Mouse (Mus musculus) heart, adult 10 weeks (tissue): ENCODE results near the gene Olfr1504. TPM values are rescaled to one million over a fixed set of nuclear protein-coding genes. Genes with fewer than 3 reads are reported as not detected.

Experiments
- polyA plus RNA-seq: library from polyadenylated mRNA; stranded (reverse); fragments of 350-450 nt; fragmentation: Illumina TruSeq; extraction: RNeasy Lipid Tissue Mini Kit (QIAGEN cat#74804); gene quantifications from one replicate; pipeline ENCODE4 v1.2.3, GENCODE M21; 2014; ENCODE audit warnings: low read depth, low replicate concordance

Olfr1504 gene
- not detected for polyA plus RNA-seq

DNA sequence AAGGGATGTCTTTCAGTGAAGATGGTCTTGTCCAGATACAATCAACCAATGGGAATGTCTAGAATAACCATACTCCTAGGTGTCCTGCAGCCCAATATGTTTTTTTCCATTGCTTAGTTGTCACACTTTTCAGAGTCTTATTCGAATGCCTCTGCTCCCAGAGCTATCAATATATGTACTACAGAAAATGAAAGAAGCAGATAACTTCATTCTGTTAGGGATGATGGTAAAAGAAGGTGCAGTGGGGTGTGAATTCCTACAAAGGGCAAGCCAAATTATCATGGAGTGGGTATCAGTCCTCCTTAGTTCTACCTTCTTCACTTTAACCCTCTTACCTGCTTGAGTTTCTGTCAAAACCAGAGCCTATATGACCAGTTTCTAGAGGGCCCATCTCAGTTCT is at the start of gene Olfr1504:
TSS of gene Olfr1504 (minus strand) at position 101 of the 400 bp plus-strand sequence.

GRCm38 (mm10) chr19:13913230-13913629 is 15.5 kb upstream of the Olfr1504 start, which contains the start of gene Olfr1505:
TSS of gene Olfr1505 (plus strand) at chr19:13913530.

GRCm38 (mm10) chr19:13861495-13861894 is 36.2 kb downstream of the Olfr1504 start, which contains the start of gene Olfr1502:
TSS of gene Olfr1502 (plus strand) at chr19:13861795.

GRCm38 (mm10) chr19:13850592-13850991 is 47.1 kb downstream of the Olfr1504 start, which contains the start of gene Olfr1501:
TSS of gene Olfr1501 (minus strand) at chr19:13850692.

Other genes with a start within 250 kb of the Olfr1504 start
- not detected for gene Olfr1490, start 246.8 kb downstream of the Olfr1504 start, polyA plus RNA-seq
- gene Olfr1491, start 200.7 kb downstream of the Olfr1504 start, polyA plus RNA-seq, result not detected
- gene Olfr1493-ps1, start 174.7 kb downstream of the Olfr1504 start, polyA plus RNA-seq, result not detected
- not detected for gene Olfr1494, start 158.2 kb downstream of the Olfr1504 start, polyA plus RNA-seq
- not detected for gene Olfr1495, start 133.3 kb downstream of the Olfr1504 start, polyA plus RNA-seq
- gene Olfr1496, start 120.0 kb downstream of the Olfr1504 start, polyA plus RNA-seq, result not detected
- not detected for gene Olfr1497, start 99.7 kb downstream of the Olfr1504 start, polyA plus RNA-seq
- not detected for gene Olfr1499, start 78.5 kb downstream of the Olfr1504 start, polyA plus RNA-seq
- gene Olfr1500, start 67.4 kb downstream of the Olfr1504 start, polyA plus RNA-seq, result not detected
- not detected for gene Olfr1501, start 47.2 kb downstream of the Olfr1504 start, polyA plus RNA-seq
- not detected for gene Olfr1502, start 36.1 kb downstream of the Olfr1504 start, polyA plus RNA-seq
- gene Olfr1505, start 15.6 kb upstream of the Olfr1504 start, polyA plus RNA-seq, result not detected